Mouse (Mus musculus) embryo, embryonic 11 days (tissue): ENCODE measurements around the gene Gm21992.

Experiments used
- DNase-seq: peaks from one replicate; pipeline ENCODE4 v3.0.0-alpha.2; 2015

The Gm21992 gene

GRCm38 (mm10) chr19:4811063-4811908 is at the start of gene Gm21992, which contains the start of gene Rbm14:
Gm21992 (minus strand) TSS chr19:4811612.
Rbm14 (minus strand) TSS chr19:4811634.
- DNase-seq: peak; percentile 99

GRCm38 (mm10) chr19:4859081-4859480 is 47.7 kb upstream of the Gm21992 start:
- DNase-seq: no peak

GRCm38 (mm10) chr19:4855951-4856350 is 44.5 kb upstream of the Gm21992 start:
- no peak for DNase-seq

GRCm38 (mm10) chr19:4855470-4855820 is 44.0 kb upstream of the Gm21992 start:
- no peak for DNase-seq

- DNase-seq: peak; percentile 94
Measured at GRCm38 (mm10) chr19:4854552-4855469, 43.4 kb upstream of the Gm21992 start, which contains the start of gene Ctsf. Ctsf (plus strand) TSS chr19:4855130.

GRCm38 (mm10) chr19:4850281-4850680 is 38.9 kb upstream of the Gm21992 start:
- no peak for DNase-seq

- DNase-seq: no peak
Measured at GRCm38 (mm10) chr19:4849800-4850199, 38.4 kb upstream of the Gm21992 start.

- DNase-seq: peak; percentile 28
Measured at GRCm38 (mm10) chr19:4847490-4847889, 36.1 kb upstream of the Gm21992 start.

- no peak for DNase-seq
Measured at GRCm38 (mm10) chr19:4845846-4846245, 34.4 kb upstream of the Gm21992 start.

GRCm38 (mm10) chr19:4842611-4843010 is 31.2 kb upstream of the Gm21992 start:
- no peak for DNase-seq

GRCm38 (mm10) chr19:4840848-4841247 is 29.4 kb upstream of the Gm21992 start:
- no peak for DNase-seq

- peak; percentile 97 for DNase-seq
Measured at GRCm38 (mm10) chr19:4839149-4839548, 27.7 kb upstream of the Gm21992 start, which contains the start of the genes Ccs and Ccdc87. Ccs (minus strand) TSS chr19:4839332. Ccdc87 (plus strand) TSS chr19:4839366.

- DNase-seq: no peak
Measured at GRCm38 (mm10) chr19:4838526-4839140, 27.2 kb upstream of the Gm21992 start.

GRCm38 (mm10) chr19:4837049-4837448 is 25.6 kb upstream of the Gm21992 start:
- no peak for DNase-seq

GRCm38 (mm10) chr19:4836096-4836495 is 24.7 kb upstream of the Gm21992 start:
- DNase-seq: no peak

GRCm38 (mm10) chr19:4833977-4834376 is 22.6 kb upstream of the Gm21992 start:
- no peak for DNase-seq

GRCm38 (mm10) chr19:4829156-4829555 is 17.7 kb upstream of the Gm21992 start:
- no peak for DNase-seq

GRCm38 (mm10) chr19:4828444-4829114 is 17.2 kb upstream of the Gm21992 start:
- DNase-seq: peak; percentile 7

GRCm38 (mm10) chr19:4820678-4821303 is 9.4 kb upstream of the Gm21992 start:
- DNase-seq: no peak

GRCm38 (mm10) chr19:4817182-4817835 is 5.9 kb upstream of the Gm21992 start:
- DNase-seq: no peak

GRCm38 (mm10) chr19:4813015-4813414 is 1.6 kb upstream of the Gm21992 start:
- DNase-seq: peak; percentile 14
